Mouse (Mus musculus) heart, postnatal 0 days (tissue): ENCODE measurements around the gene Irx6.

Source experiments
- CTCF ChIP-seq: IDR thresholded peaks from 2 replicates; pipeline ENCODE4 v1.5.1; 2016; ENCODE audit warnings: antibody characterized with exemption, control low read depth, low read depth
- EP300 ChIP-seq: IDR thresholded peaks from 2 replicates; pipeline ENCODE4 v1.6.1; 2016; ENCODE audit warnings: antibody characterized with exemption, low read depth

- TF ChIP-seq CTCF = no peak
- TF ChIP-seq EP300 = no peak
Measured at GRCm38 (mm10) chr8:92698411-92698810, 24.3 kb downstream of the Irx6 start.
